Mouse (Mus musculus) testis, adult 2 months (tissue): ENCODE measurements at regions not wholly inside any gene's neighbourhood (a gene's known extent, or its start where the extent isn't known, plus 50 kb on each side); places are given as distances from the start of the nearest gene placed in this dataset.

Source experiments
- CTCF ChIP-seq: fragments of 200-500 bp; IDR thresholded peaks from 2 replicates; pipeline ENCODE4 v1.5.1; 2012; ENCODE audit warnings: low read depth, mild to moderate bottlenecking, inconsistent platforms, low read length, moderate library complexity; ENCODE audit not compliant: control insufficient read depth, insufficient read depth, insufficient replicate concordance
- POLR2A ChIP-seq: fragments of 200-500 bp; IDR thresholded peaks from 2 replicates; pipeline ENCODE4 v1.6.1; 2012; ENCODE audit warnings: low read depth, mild to moderate bottlenecking, inconsistent platforms, low read length, moderate library complexity; ENCODE audit not compliant: control insufficient read depth

DNA sequence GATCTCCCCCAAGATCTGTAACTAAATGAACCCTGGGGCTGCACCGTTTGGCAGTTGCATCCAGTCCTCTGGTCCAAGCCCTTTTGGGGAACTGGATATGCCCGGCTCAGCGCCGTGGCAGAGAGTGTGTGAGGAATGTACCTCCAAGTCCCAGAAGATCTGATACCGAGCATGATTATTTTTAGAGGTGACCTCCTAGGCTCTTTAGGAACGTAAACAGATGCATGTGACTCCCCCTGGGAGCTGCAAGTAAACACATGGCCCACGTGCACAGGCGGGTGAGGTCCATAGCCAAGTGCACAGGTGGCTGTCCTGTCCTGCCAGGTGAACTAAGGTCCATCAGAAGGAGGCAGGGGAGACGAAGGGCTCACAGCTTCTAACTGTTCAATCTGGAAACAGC, 107.3 kb downstream of the Fam161a start:
- TF ChIP-seq CTCF: no peak
- no peak for TF ChIP-seq POLR2A
